Mouse (Mus musculus): Measurements from ENCODE around the gene Manba.
A peak's percentile ranks its signal among the peaks of the same experiment; 100 is the strongest.
"Not testable (repeated sequence)": the region's sequence is repeated elsewhere in the genome, so short reads cannot be mapped to it uniquely, and the experiment has no call there.

The Manba gene

GRCm38 (mm10) chr3:135485128-135485899 lies at the start of gene Manba:
Manba (plus strand) TSS chr3:135485611.
- DNase-seq = peak; percentile 83 to 84

DNA sequence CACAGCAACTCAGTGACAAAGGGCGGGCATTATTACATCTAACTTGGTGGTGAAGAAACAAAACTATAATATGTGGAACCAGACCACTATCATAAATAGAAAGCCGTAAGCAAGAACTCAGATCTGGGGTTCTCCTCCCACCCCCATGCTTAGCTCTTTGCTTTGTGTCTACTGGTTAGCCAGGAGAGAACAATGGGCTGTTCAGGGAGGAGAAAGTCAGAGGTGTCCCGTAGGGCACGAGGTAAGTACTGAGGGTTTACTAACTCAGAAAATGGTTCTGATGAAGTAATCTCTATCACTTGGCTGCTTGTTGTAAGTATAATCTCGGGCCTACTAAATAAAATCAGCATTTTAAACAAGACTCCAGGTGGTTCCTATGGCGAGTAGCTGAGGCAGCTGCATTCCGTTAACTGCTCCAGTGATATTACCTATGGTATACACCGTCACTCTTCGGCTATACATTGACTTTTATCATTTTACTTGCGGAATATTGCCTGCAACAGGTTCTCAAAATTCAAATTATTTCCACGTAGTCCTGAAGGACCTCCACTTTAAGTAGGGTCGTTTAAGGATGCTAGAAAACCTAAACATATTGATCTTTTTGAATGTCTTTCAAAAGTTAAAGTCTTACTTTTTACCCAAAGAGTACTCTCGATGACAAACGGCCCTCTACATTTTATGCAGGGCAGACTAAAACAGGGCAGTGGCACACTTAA lies 48.4 kb upstream of the Manba start:
- no peak for DNase-seq

DNA sequence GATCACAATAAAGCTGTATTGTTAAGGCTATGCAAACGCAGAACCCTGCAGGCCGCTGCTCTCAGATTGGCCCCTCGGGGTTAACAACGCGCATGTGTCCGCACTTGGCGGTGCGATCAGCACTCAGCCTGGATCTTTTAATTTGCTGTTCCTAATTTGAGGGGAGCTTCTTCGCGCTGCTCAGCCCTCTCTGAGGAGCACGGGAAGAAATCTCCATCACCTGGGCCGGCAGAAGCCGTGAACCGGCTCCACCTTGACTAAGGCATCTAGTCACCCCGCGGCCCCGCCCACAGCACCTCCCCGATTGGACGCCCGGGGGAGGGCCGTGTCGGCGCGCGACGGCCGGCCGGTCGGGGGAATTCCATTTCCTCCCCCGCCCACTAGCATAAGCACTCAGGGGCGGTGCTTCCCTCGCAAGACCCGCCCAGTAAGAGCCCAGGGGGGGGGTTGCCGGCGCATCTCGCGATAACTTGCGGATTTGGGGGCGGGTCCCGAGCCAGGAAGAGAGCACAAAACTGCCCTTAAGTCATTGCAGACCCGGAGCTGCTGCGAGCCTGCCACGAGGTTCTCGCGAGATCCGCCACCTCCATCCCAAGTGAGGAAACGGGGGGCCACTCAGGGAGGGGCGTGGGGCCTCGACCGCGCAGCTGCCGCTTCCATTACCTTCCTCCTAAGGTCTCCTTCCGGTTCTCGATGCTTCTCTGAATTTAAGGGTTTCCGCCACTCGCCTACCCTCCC lies 47.5 kb upstream of the Manba start, which contains the start of gene Ube2d3:
TSS of gene Ube2d3 (plus strand) at position 392 of the 738 bp plus-strand sequence.
- peak; percentile 96 to 99 for DNase-seq

GRCm38 (mm10) chr3:135438531-135438912 lies 46.9 kb upstream of the Manba start:
- peak; percentile 94 for DNase-seq

DNA sequence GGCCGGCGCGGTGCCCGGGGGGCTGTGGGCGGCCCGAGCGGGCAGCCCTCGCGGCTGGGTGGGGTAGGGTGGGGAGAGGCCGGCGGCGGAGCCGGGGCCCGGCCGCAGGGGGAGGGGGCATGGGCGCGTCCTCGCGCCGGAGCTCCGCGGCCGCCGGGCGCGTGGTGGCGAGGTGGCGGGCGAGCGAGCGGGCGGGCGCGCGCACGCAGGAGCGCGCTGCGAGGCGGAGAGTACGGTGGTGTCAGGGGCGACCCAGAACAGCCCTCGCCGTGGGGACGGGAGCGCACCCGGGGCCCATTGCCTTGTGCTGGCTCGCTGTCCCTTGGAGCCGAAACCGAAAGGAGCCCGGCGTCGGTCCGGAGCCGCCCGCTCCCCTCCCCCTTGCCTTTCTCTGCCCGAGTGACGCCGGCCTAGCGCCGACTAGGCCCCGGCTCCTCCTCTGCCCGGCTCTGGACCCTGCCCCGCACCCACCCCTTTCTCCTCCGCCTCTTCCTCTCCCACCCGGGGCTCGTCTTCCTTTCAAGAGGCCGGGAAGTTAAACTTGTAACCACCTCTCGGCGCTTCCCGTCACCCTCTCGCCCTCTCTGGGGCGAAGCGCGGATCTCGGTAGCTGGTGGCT lies 46.4 kb upstream of the Manba start:
- DNase-seq = peak; percentile 74 to 76

DNA sequence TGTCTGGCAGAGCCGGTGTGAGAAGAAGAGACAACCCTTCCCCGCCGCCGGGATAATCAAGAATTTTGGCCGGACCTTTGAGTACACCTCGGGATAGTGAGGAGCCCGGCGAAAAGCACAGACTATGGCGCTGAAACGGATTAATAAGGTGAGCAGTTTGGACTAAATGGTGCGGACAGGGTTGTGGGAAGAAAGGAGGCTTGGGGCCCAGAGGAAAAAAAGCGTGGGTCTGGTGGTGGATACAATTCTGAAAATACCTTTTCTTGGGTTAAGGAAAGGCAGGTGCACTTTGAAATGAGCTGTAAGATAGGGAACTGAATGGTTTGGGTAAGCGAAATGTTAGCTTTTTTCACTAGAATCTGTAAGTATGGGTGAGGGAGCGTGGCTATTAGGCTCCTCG lies 45.8 kb upstream of the Manba start:
- no peak for DNase-seq

DNA sequence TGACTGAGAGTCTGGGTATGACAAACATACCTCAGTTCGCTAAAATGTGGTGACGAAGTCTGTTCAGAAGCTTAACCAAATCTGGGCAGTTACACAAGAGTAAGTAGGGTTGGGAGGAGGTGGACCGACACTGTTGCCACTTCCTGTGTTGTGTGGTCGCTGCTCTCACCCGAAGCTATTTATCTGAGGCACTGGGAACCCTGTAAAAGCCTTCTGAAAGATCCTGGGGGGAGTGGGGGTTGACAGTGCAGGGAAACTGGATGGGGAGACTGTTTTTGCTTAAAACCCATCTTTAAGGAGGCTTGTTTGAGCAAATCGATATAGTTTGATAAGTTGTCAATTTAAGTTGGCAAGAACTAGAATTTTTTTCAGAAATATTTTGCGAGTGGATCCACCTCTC lies 45.2 kb upstream of the Manba start:
- peak in 1 of 2 experiments; percentile 13 for DNase-seq

GRCm38 (mm10) chr3:135440621-135441020 lies 44.8 kb upstream of the Manba start:
- DNase-seq = no peak

- DNase-seq = no peak
These were observed 40.5 kb upstream of the Manba start for GRCm38 (mm10) chr3:135444930-135445329.

DNA sequence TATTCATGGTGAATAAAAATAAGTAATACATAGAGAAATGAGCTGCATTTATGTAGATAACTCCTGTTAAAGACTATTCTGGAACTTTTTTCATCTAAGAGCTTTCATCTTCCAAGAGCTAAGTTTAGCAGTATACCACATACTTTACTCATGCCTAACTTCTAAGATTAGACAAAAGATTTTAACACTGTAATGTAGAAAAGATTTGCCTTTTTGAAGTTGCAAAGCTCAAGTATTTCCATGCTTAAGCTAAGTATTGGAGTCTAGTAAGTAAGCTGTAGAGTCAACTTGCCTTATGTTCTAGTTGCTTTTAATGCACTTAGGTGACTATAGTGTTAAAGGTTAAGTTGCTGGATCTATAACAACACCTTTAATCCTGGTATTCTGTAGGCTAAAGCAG lies 26.4 kb upstream of the Manba start:
- DNase-seq = no peak

DNA sequence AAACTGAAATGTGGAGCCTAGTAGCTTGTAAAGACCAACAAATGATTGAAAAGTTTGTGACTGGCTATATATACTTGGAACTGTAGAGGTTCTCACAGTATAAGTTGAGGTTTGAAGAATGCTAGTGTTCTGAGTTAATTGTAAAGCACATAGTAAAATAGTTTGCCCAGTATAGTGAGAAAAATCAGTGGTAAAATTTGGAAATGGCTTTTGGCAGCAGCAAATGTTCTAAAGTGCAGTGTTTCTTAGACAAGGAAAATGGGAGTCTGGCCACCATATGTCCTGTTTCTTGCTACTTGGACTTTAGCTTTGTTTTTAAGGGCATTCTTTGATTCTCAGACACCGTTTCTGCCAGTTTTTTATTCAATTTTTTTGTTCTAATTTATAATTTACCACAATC lies 17.0 kb upstream of the Manba start:
- no peak for DNase-seq

DNA sequence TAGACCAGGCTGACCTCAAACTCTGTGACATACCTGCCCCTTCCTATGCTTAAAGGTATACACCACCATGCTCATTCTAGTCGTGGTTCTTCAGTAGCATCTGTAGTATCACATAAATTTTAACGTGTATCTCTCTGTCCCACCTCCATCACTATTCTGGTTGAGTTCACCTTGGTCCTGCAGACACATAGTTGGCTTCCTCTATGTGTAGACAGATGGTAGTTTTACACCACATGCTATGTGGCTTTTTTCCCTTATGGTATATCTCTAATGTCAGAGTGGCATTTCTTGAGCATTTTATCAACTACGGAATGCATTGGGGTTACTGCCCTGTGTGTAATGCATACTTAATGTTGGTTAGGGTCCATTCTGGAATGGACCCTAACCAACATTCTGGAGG lies 16.3 kb upstream of the Manba start:
- no peak for DNase-seq

- DNase-seq = peak; percentile 77 to 84
These were observed 15.4 kb upstream of the Manba start for GRCm38 (mm10) chr3:135469974-135470373.

DNA sequence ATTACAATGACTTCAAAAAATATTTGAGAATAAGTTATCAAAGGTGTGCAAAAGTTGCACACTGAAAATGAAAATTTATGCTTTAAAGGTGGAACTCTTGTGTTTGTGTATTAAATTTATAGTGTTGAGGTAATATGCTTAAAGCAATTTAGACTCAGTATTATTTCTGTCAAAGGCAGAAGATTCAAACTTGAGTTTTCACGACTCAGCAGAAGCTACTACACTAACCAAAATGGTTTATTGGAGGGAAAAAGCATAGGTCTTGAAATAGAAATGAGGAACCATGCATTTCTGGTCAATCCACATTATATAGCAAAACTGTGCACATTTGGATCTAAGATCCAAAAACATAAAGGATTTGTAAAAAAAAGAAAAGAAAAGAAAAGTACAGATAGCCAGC lies 14.6 kb upstream of the Manba start:
- DNase-seq = no peak

- no peak for DNase-seq
These were observed 10.4 kb upstream of the Manba start for GRCm38 (mm10) chr3:135475025-135475424.

DNA sequence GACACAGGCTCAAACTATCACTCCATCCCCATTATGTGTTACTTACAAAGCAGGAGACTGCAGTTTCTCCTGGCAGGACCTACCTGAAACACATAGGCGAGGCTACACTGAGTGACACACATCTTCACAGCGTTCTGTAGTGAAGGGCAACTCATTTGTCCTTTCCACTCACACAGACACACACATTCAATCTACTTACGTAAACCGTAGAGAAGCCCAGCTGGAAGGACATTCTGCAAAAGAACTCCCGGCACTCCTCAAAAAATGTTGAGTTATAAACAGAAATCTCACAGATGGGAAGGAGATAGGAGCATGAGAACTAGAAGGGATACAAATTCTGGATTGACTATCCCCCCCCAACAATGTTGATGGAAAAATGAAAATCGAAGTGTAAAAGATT lies 9.1 kb upstream of the Manba start:
- no peak for DNase-seq

DNA sequence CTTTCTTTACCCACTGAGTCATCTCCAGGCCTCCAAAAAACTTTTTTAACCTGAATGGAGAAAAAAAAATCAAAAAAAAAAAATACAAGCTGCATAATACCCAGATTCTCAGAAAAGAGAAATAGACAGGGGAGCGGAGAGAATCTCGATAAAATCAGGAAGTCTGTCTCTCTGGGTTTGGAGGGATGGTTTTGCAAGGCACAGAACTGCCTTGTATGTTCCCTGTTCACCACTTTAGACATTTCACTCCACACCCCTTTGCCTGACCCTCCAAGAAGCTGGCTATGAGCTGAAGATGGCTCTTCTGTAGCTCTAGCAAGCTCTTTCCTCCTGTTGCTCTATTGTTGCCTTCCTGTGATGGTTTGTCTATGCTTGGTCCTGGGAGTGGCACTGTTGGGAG lies 8.4 kb upstream of the Manba start:
- no peak for DNase-seq

DNA sequence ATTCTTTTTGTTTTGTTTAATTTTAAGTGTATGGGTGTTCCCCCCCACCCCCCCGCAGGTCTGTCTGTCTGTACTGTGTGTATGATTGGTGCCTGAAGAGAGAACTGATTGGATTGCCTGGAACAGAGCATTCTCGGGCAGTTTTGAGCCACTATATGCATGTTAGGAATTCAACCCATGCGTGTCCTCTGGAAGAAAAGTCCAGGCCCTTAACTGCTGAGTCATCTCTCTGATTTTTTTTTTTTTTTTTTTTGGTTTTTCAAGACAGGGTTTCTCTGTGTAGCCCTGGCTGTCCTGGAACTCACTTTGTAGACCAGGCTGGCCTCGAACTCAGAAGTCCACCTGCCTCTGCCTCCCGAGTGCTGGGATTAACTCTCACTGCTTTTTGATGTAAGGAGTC lies 6.3 kb upstream of the Manba start:
- not testable (repeated sequence) for DNase-seq

GRCm38 (mm10) chr3:135480767-135481166 lies 4.6 kb upstream of the Manba start:
- DNase-seq = no peak

GRCm38 (mm10) chr3:135481608-135482007 lies 3.8 kb upstream of the Manba start:
- DNase-seq = no peak

DNA sequence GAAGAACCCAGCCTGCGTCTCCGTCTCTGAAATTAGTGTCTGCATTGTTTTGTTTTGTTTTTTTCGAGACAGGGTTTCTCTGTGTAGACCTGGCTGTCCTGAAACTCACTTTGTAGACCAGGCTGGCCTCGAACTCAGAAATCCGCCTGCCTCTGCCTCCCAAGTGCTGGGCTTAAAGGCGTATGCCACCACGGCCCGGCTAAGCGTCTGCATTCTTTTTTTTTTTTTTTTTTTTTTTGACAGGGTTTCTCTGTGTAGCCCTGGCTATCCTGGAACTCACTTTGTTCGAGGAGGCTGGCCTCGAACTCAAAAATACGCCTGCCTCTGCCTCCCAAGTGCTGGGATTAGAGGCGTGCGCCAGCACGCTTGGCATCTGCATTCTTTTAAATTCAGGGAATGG lies 761 bp upstream of the Manba start:
- DNase-seq = not testable (repeated sequence)

DNA sequence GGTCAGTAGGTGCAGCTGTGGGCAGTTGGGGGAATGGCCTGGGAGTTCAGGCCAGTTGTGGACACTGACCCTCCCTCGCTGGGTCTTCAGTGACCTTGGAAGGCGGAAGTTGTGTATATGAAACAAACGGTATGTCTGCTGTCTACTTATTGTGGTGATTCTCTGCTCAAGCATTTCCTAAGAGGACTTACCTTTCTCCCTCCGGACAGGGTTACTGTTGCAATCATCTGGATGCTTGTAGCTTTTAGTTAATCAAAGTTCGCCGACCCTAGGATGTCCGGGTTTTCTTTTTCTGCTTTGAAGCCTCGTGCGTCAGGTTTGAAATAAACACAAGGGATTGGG lies 460 bp downstream of the Manba start:
- DNase-seq = peak in 1 of 2 experiments; percentile 17

DNA sequence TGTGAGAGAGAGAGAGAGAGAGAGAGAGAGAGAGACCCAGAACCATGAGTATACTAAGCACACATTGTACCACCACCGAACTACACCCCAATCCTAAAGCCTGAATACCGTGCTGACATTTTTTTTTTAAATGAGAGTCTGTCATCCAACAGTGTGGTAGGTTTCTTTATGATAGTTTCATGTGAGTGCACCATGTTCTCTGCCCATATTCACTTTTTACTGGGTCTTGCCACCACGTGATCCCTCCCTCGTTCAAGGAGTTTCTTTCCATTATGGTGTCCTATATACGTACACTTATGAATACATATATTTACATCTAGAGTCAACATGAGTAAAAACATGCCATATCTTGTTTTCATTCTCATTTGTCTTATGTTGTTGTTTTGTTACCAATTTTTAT lies 940 bp downstream of the Manba start:
- DNase-seq = no peak

All from cerebellum, postnatal 36 days (tissue).